Mouse (Mus musculus) midbrain, embryonic 14.5 days (tissue): ENCODE measurements around the gene Megf6. TPM values are rescaled to one million over a fixed set of nuclear protein-coding genes. Genes with fewer than 3 reads are reported as not detected.

Experiments used
- ATAC-seq: fragments of 200-750 bp; cut with Nextera tagmentation; 2 replicates; pipeline ENCODE4 v1.8.0; 2017; ENCODE audit warnings: moderate number of reproducible peaks, moderate library complexity; ENCODE audit not compliant: low FRiP score, low TSS enrichment
- DNase-seq: peaks from one replicate; pipeline ENCODE4 v3.0.0-alpha.2; 2015
- H3K27ac ChIP-seq: fragments of 300-500 bp; sonication (generic); replicated peaks from 2 replicates; pipeline ENCODE4 v1.5.1; 2014; ENCODE audit warnings: mild to moderate bottlenecking, low read depth, low read length, moderate library complexity
- H3K27me3 ChIP-seq: fragments of 300-500 bp; sonication (generic); 2 replicates; pipeline ENCODE4 v1.6.1; 2014; ENCODE audit warnings: low read length, control low read depth, mixed read lengths; ENCODE audit not compliant: control insufficient read depth, insufficient read depth
- H3K36me3 ChIP-seq: fragments of 300-500 bp; sonication (generic); 2 replicates; pipeline ENCODE4 v1.6.1; 2014; ENCODE audit warnings: low read length, control low read depth; ENCODE audit not compliant: control insufficient read depth, insufficient read depth
- H3K4me1 ChIP-seq: fragments of 300-500 bp; sonication (generic); 2 replicates; pipeline ENCODE4 v1.6.1; 2014; ENCODE audit warnings: mild to moderate bottlenecking, antibody characterized with exemption, low read length, control low read depth; ENCODE audit not compliant: control insufficient read depth, insufficient read depth
- H3K4me2 ChIP-seq: fragments of 300-500 bp; sonication (generic); 2 replicates; pipeline ENCODE4 v1.6.1; 2014; ENCODE audit warnings: mild to moderate bottlenecking, low read length, moderate library complexity
- H3K4me3 ChIP-seq: fragments of 300-500 bp; sonication (generic); replicated peaks from 2 replicates; pipeline ENCODE4 v1.5.1; 2014; ENCODE audit warnings: low read depth, low read length
- H3K9ac ChIP-seq: fragments of 300-500 bp; sonication (generic); replicated peaks from 2 replicates; pipeline ENCODE4 v1.6.1; 2014; ENCODE audit warnings: mild to moderate bottlenecking, low read length, moderate library complexity
- H3K9me3 ChIP-seq: fragments of 300-500 bp; sonication (generic); 2 replicates; pipeline ENCODE4 v1.6.1; 2016; ENCODE audit warnings: low read length, control low read depth, mixed read lengths; ENCODE audit not compliant: control insufficient read depth
- WGBS: fragments of 180-500 bp; shearing (Covaris S2); extraction: QIAGEN DNeasy Blood & Tissue Kit; methylation state at CpG from one replicate; pipeline ENCODE4 v1.1.7; 2014; 5-methylcytosine and 5-hydroxymethylcytosine counted together
- polyA plus RNA-seq: library from polyadenylated mRNA; unstranded; fragments of >200 nt; fragmentation: Nextera tagmentation; extraction: Ambion mirVana; gene quantifications from 2 replicates; pipeline ENCODE4 v1.2.1, GENCODE M21; 2014

Megf6 gene
- polyA plus RNA-seq, 1 experiment from 2014 or later = 8.4 TPM

- 57% methylated on average over 10 of the region's 10 CpGs for WGBS
- no peak for ATAC-seq
- H3K4me3 ChIP-seq = no peak overlapping the region
- no peaks in the 10 kb centered on the region for H3K4me1 ChIP-seq
- no peak overlapping the region for H3K9ac ChIP-seq
- no peak overlapping the region for H3K4me2 ChIP-seq
- no peaks in the 10 kb centered on the region for H3K36me3 ChIP-seq
- no peak overlapping the region for H3K27ac ChIP-seq
- no peaks in the 10 kb centered on the region for H3K27me3 ChIP-seq
- H3K9me3 ChIP-seq = no peaks in the 10 kb centered on the region
- DNase-seq = no peak
Measured at GRCm38 (mm10) chr4:154269520-154269919, 99.0 kb downstream of the Megf6 start.

- no peaks in the 10 kb centered on the region for H3K4me1 ChIP-seq
- ATAC-seq = no peak
- H3K27ac ChIP-seq = no peak overlapping the region
- H3K9ac ChIP-seq = no peak overlapping the region
- H3K27me3 ChIP-seq = no peaks in the 10 kb centered on the region
- peak; percentile 86 for DNase-seq
- 54% methylated on average over 3 of the region's 3 CpGs for WGBS
- no peak overlapping the region for H3K4me2 ChIP-seq
- H3K36me3 ChIP-seq = no peaks in the 10 kb centered on the region
- H3K4me3 ChIP-seq = no peak overlapping the region
- no peaks in the 10 kb centered on the region for H3K9me3 ChIP-seq
Measured at GRCm38 (mm10) chr4:154273000-154273399, 102.5 kb downstream of the Megf6 start.

GRCm38 (mm10) chr4:154279481-154279880, 109.0 kb downstream of the Megf6 start:
- DNase-seq (no peak), ATAC-seq (no peak)
- Histone ChIP-seq H3K27ac (no peak overlapping the region), H3K9ac (no peak overlapping the region), H3K4me1 (no peaks in the 10 kb centered on the region), H3K36me3 (no peaks in the 10 kb centered on the region), H3K4me3 (no peak overlapping the region), H3K4me2 (no peak overlapping the region), H3K27me3 (no peaks in the 10 kb centered on the region), H3K9me3 (no peaks in the 10 kb centered on the region)
- WGBS = 88% methylated on average over 9 of the region's 9 CpGs

- ATAC-seq (no peak), DNase-seq (no peak)
- Histone ChIP-seq H3K4me3 (no peak overlapping the region), H3K36me3 (no peaks in the 10 kb centered on the region), H3K9ac (no peak overlapping the region), H3K4me1 (no peaks in the 10 kb centered on the region), H3K4me2 (no peak overlapping the region), H3K9me3 (no peaks in the 10 kb centered on the region), H3K27me3 (no peaks in the 10 kb centered on the region), H3K27ac (no peak overlapping the region)
- 77% methylated on average over 7 of the region's 7 CpGs for WGBS
Measured at GRCm38 (mm10) chr4:154283671-154284070, 113.1 kb downstream of the Megf6 start.

- ATAC-seq = no peak
- Histone ChIP-seq H3K4me1 (no peaks in the 10 kb centered on the region), H3K27ac (no peak overlapping the region), H3K9me3 (no peaks in the 10 kb centered on the region), H3K36me3 (no peaks in the 10 kb centered on the region), H3K4me3 (no peak overlapping the region), H3K4me2 (no peak overlapping the region), H3K27me3 (peaks cover 5% of the 10 kb centered on the region), H3K9ac (no peak overlapping the region)
- no peak for DNase-seq
- 67% methylated on average over 4 of the region's 4 CpGs for WGBS
Measured at GRCm38 (mm10) chr4:154293735-154294201, 123.2 kb downstream of the Megf6 start.

- 56% methylated on average over 8 of the region's 8 CpGs for WGBS
- no peak overlapping the region for H3K27ac ChIP-seq
- DNase-seq = no peak
- ATAC-seq = no peak
- H3K4me3 ChIP-seq = no peak overlapping the region
- H3K27me3 ChIP-seq = peaks cover 11% of the 10 kb centered on the region
- H3K9me3 ChIP-seq = no peaks in the 10 kb centered on the region
- H3K4me2 ChIP-seq = no peak overlapping the region
- no peaks in the 10 kb centered on the region for H3K36me3 ChIP-seq
- no peak overlapping the region for H3K9ac ChIP-seq
- no peaks in the 10 kb centered on the region for H3K4me1 ChIP-seq
Measured at GRCm38 (mm10) chr4:154294262-154294731, 123.8 kb downstream of the Megf6 start.

- Histone ChIP-seq H3K4me1 (no peaks in the 10 kb centered on the region), H3K9ac (no peak overlapping the region), H3K9me3 (no peaks in the 10 kb centered on the region), H3K36me3 (no peaks in the 10 kb centered on the region), H3K27ac (no peak overlapping the region), H3K4me3 (no peak overlapping the region), H3K27me3 (peaks cover 31% of the 10 kb centered on the region), H3K4me2 (no peak overlapping the region)
- 39% methylated on average over 9 of the region's 9 CpGs for WGBS
- ATAC-seq (no peak), DNase-seq (no peak)
Measured at GRCm38 (mm10) chr4:154297761-154298160, 127.2 kb downstream of the Megf6 start.

GRCm38 (mm10) chr4:154299541-154300271, 129.2 kb downstream of the Megf6 start:
- no peaks in the 10 kb centered on the region for H3K4me1 ChIP-seq
- peaks cover 31% of the 10 kb centered on the region for H3K27me3 ChIP-seq
- H3K36me3 ChIP-seq = no peaks in the 10 kb centered on the region
- ATAC-seq (no peak), DNase-seq (peak; percentile 30)
- peak overlapping the region; percentile 36; the same call in 1 of the 2 replicates for H3K9ac ChIP-seq
- peak overlapping the region; percentile 68 for H3K4me2 ChIP-seq
- 2% methylated on average over 65 of the region's 66 CpGs for WGBS
- H3K27ac ChIP-seq = no peak overlapping the region
- peak overlapping the region; percentile 38 for H3K4me3 ChIP-seq
- no peaks in the 10 kb centered on the region for H3K9me3 ChIP-seq

- Histone ChIP-seq H3K36me3 (no peaks in the 10 kb centered on the region), H3K9ac (no peak within 1 kb of the TSS), H3K9me3 (no peaks in the 10 kb centered on the region), H3K4me1 (no peaks in the 10 kb centered on the region), H3K4me2 (no peak within 1 kb of the TSS), H3K27me3 (peaks cover 31% of the 10 kb centered on the region), H3K4me3 (no peak within 1 kb of the TSS), H3K27ac (no peak within 1 kb of the TSS)
- no peak for ATAC-seq
- WGBS = 28% methylated on average over 7 of the region's 7 CpGs
- DNase-seq = peak; percentile 81
Measured at GRCm38 (mm10) chr4:154301466-154301881, 130.9 kb downstream of the Megf6 start, which contains the start of gene Arhgef16. TSS of gene Arhgef16 (minus strand) at chr4:154301676.
